Comparison of ENCODE assay signal across 9 mouse cellular contexts in the genomic region with DNA sequence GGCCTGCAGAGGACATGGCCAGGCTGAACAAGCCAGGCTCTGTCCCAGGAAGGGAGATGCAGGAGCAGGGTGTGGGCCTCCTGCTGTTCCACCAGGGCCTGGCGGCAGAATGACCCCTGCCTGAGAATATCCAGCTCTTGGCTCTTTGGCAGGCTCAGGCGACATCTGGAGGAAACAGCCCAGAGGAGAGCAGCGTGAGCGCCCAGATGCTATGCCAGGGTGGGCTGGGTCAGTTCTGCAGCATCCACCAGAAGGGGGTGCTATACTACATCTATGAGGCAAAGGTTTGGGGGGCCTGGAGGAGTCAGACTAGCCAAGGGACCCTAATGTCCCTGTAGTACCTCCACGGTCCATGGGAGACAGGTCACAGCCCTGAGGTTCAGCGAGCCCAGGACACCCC. TPM values are rescaled to one million over a fixed set of nuclear protein-coding genes. Genes with fewer than 3 reads are reported as not detected.
DNase-seq lines count a peak whose midpoint lies in the region; ATAC-seq and TF ChIP-seq lines count a peak whose summit lies in the region.
"Had no signal": no experiment of that assay in that cellular context is flagged by ENCODE, and none has a peak within 500 bp of the region (broad histone marks: within the 10 kb centered on the region; RNA-seq: fewer than 3 reads in every experiment).

No protein-coding gene starts in this region.

- ATAC-seq in forebrain, embryonic 14.5 days, result no peak
- ATAC-seq in hindbrain, embryonic 13.5 days (ENCODE audit: low FRiP score), result no peak
- peak; percentile 20; the same call in 1 of the 2 replicates for ATAC-seq in neural tube, embryonic 11.5 days (ENCODE audit: insufficient read depth, low FRiP score, low TSS enrichment)
- ATAC-seq: Patski had no signal

- H3K4me3 ChIP-seq in forebrain, embryonic 14.5 days (ENCODE audit: low read depth, low read length), result no peak overlapping the region
- no peak overlapping the region for H3K4me3 ChIP-seq in hindbrain, embryonic 13.5 days
- H3K4me3 ChIP-seq in liver, adult 2 months (ENCODE audit: insufficient read depth, low read depth, low read length), result no peak overlapping the region
- no peak overlapping the region for H3K4me3 ChIP-seq in neural tube, embryonic 11.5 days (ENCODE audit: low read depth, low read length)

- 31% methylated on average over 6 of the region's 6 CpGs for WGBS in forebrain, embryonic 14.5 days
- WGBS in hindbrain, embryonic 13.5 days, result 37% methylated on average over 6 of the region's 6 CpGs
- WGBS in liver, adult 2 months, result 66% methylated on average over 6 of the region's 6 CpGs
- 43% methylated on average over 6 of the region's 6 CpGs for WGBS in neural tube, embryonic 11.5 days

- H3K4me2 ChIP-seq in forebrain, embryonic 14.5 days (ENCODE audit: low read length), result no peak overlapping the region
- H3K4me2 ChIP-seq in hindbrain, embryonic 13.5 days, result no peak overlapping the region
- no peak overlapping the region for H3K4me2 ChIP-seq in neural tube, embryonic 11.5 days (ENCODE audit: low read depth)

- no peak for TF ChIP-seq POLR2A in liver, adult 2 months (IDR thresholded peaks at IDR 0.05; ENCODE audit: extremely low read depth, insufficient read depth, low read length)

- H3K4me1 ChIP-seq in forebrain, embryonic 14.5 days (ENCODE audit: control insufficient read depth, insufficient read depth, low read length), result peaks cover 25% of the 10 kb centered on the region
- peaks cover 63% of the 10 kb centered on the region for H3K4me1 ChIP-seq in hindbrain, embryonic 13.5 days (replicated peaks)
- H3K4me1 ChIP-seq in liver, adult 2 months (ENCODE audit: control insufficient read depth, insufficient read depth, low read length), result no peaks in the 10 kb centered on the region
- peaks cover 15% of the 10 kb centered on the region for H3K4me1 ChIP-seq in neural tube, embryonic 11.5 days (ENCODE audit: control insufficient read depth, insufficient read depth, low read length)

- H3K79me2 ChIP-seq in liver, adult 2 months (ENCODE audit: control insufficient read depth, insufficient read depth, low read length), result no peaks in the 10 kb centered on the region

- H3K27ac ChIP-seq in forebrain, embryonic 14.5 days (ENCODE audit: low read depth, low read length), result 0 out of 2 replicates have a peak overlapping the region, but pooled peaks have one; percentile 29
- H3K27ac ChIP-seq in hindbrain, embryonic 13.5 days, result peak overlapping the region; percentile 90
- no peak overlapping the region for H3K27ac ChIP-seq in liver, adult 2 months (replicated peaks; ENCODE audit: insufficient read depth, low read depth, low read length)
- no peak overlapping the region for H3K27ac ChIP-seq in neural tube, embryonic 11.5 days (ENCODE audit: low read depth, low read length)

- TF ChIP-seq CTCF in liver, adult 2 months (IDR thresholded peaks at IDR 0.05; ENCODE audit: low read depth, low read length), result peak; percentile 65

- 0 out of 2 replicates have a peak overlapping the region, but pooled peaks have one; percentile 17 for H3K9ac ChIP-seq in forebrain, embryonic 14.5 days (ENCODE audit: low read length)
- H3K9ac ChIP-seq in hindbrain, embryonic 13.5 days, result peak overlapping the region; percentile 59
- no peak overlapping the region for H3K9ac ChIP-seq in liver, adult 2 months (ENCODE audit: low read depth, low read length)
- H3K9ac ChIP-seq in neural tube, embryonic 11.5 days (ENCODE audit: low read length), result no peak overlapping the region

- peaks cover 100% of the 10 kb centered on the region for H3K36me3 ChIP-seq in forebrain, embryonic 14.5 days (ENCODE audit: control insufficient read depth, insufficient read depth, low read length)
- H3K36me3 ChIP-seq in hindbrain, embryonic 13.5 days, result peaks cover 96% of the 10 kb centered on the region
- H3K36me3 ChIP-seq in liver, adult 2 months (ENCODE audit: control insufficient read depth, insufficient read depth, low read length), result peaks cover 14% of the 10 kb centered on the region; the same call in 1 of the 2 replicates
- H3K36me3 ChIP-seq in neural tube, embryonic 11.5 days (ENCODE audit: control insufficient read depth, insufficient read depth, low read length), result peaks cover 26% of the 10 kb centered on the region

- H3K9me3 ChIP-seq in forebrain, embryonic 14.5 days (replicated peaks; ENCODE audit: control insufficient read depth, low read length), result no peaks in the 10 kb centered on the region
- no peaks in the 10 kb centered on the region for H3K9me3 ChIP-seq in hindbrain, embryonic 13.5 days
- H3K9me3 ChIP-seq in neural tube, embryonic 11.5 days (ENCODE audit: control insufficient read depth, low read length), result no peaks in the 10 kb centered on the region

- peak; percentile 67 for DNase-seq in adrenal gland, postnatal 14 days
- no peak for DNase-seq in adrenal gland, postnatal 4 days (ENCODE audit: low spot score in 2 of 2)
- peak; percentile 16 for DNase-seq in Muller cell, postnatal 12 days (ENCODE audit: inconsistent ontology term)
- peak; percentile 69 for DNase-seq in forebrain, embryonic 14.5 days (ENCODE audit: low spot score)
- no peak for DNase-seq in liver, adult 2 months (ENCODE audit: extremely low read depth, low read depth, low spot score)
- DNase-seq in neural tube, embryonic 11.5 days (ENCODE audit: low spot score), result peak; percentile 65
- DNase-seq in layer of hippocampus, postnatal 25 days (ENCODE audit: extremely low spot score in 1 of 2, low spot score in 1 of 2), result no peak

- H3K27me3 ChIP-seq in forebrain, embryonic 14.5 days (replicated peaks; ENCODE audit: control insufficient read depth, insufficient read depth, low read length), result no peaks in the 10 kb centered on the region
- no peaks in the 10 kb centered on the region for H3K27me3 ChIP-seq in hindbrain, embryonic 13.5 days
- no peaks in the 10 kb centered on the region for H3K27me3 ChIP-seq in liver, adult 2 months (ENCODE audit: control insufficient read depth, insufficient read depth, low read length)
- no peaks in the 10 kb centered on the region for H3K27me3 ChIP-seq in neural tube, embryonic 11.5 days (ENCODE audit: control insufficient read depth, insufficient read depth, low read length)
- H3K27me3 ChIP-seq: Patski had no signal

RNA-seq across cellular contexts. Expression of a gene that starts 12.0 kb away (rescaled TPM):
- 3.4 and 4.1 TPM in 2 replicates for total RNA-seq in adrenal gland, postnatal 14 days (2021)
- total RNA-seq in adrenal gland, postnatal 4 days (2021), result 10 to 100 TPM; 13.4 to 14.8 TPM
- 36.2 and 36.6 TPM in 2 replicates for polyA plus RNA-seq in forebrain, embryonic 14.5 days (2014; fragmentation: Nextera tagmentation; extraction: Ambion mirVana)
- 30.2 and 32.0 TPM in 2 replicates for polyA plus RNA-seq in hindbrain, embryonic 13.5 days (2015; fragmentation: Nextera tagmentation; extraction: Ambion mirVana)
- 0.13 and 0.55 TPM in 2 replicates for total RNA-seq in liver, adult 2 months (2014; rRNA removed)
- 0.10 and 0.57 TPM in 2 replicates for polyA plus RNA-seq in liver, adult 2 months (2012; rRNA removed)
- 34.9 and 36.8 TPM in 2 replicates for polyA plus RNA-seq in neural tube, embryonic 11.5 days (2014; fragmentation: Nextera tagmentation; extraction: Ambion mirVana)
- total RNA-seq in layer of hippocampus, postnatal 25 days (2021), result 10 to 100 TPM; 17.4 to 20.0 TPM

RNA-seq across cellular contexts. Expression of a gene that starts 38.1 kb away (rescaled TPM):
- total RNA-seq in adrenal gland, postnatal 14 days (2021), result 27.9 and 30.6 TPM in 2 replicates
- total RNA-seq in adrenal gland, postnatal 4 days (2021), result 10 to 100 TPM; 47.1 to 48.3 TPM
- 62.7 and 69.6 TPM in 2 replicates for polyA plus RNA-seq in forebrain, embryonic 14.5 days (2014; fragmentation: Nextera tagmentation; extraction: Ambion mirVana)
- polyA plus RNA-seq in hindbrain, embryonic 13.5 days (2015; fragmentation: Nextera tagmentation; extraction: Ambion mirVana), result 65.3 and 66.6 TPM in 2 replicates
- 5.3 and 7.1 TPM in 2 replicates for total RNA-seq in liver, adult 2 months (2014; rRNA removed)
- 6.1 and 9.7 TPM in 2 replicates for polyA plus RNA-seq in liver, adult 2 months (2012; rRNA removed)
- 83.5 and 90.4 TPM in 2 replicates for polyA plus RNA-seq in neural tube, embryonic 11.5 days (2014; fragmentation: Nextera tagmentation; extraction: Ambion mirVana)
- 10 to 100 TPM; 24.6 to 34.6 TPM for total RNA-seq in layer of hippocampus, postnatal 25 days (2021)

Comparison
In these comparisons a context has a peak if more than half of its experiments do, and no peak if none do; other contexts are left out.
1. DNase-seq: peak in adrenal gland, postnatal 14 days (single experiment), Muller cell, postnatal 12 days (single experiment), forebrain, embryonic 14.5 days (single experiment) and neural tube, embryonic 11.5 days (single experiment); none in adrenal gland, postnatal 4 days (0 of 2), liver, adult 2 months (single experiment) and layer of hippocampus, postnatal 25 days (0 of 2).
2. H3K27ac ChIP-seq: peak in forebrain, embryonic 14.5 days (single experiment) and hindbrain, embryonic 13.5 days (single experiment); none in liver, adult 2 months (single experiment) and neural tube, embryonic 11.5 days (single experiment).
3. H3K9ac ChIP-seq: peak in forebrain, embryonic 14.5 days (single experiment) and hindbrain, embryonic 13.5 days (single experiment); none in liver, adult 2 months (single experiment) and neural tube, embryonic 11.5 days (single experiment).